Mouse (Mus musculus): ENCODE results near the gene Foxr1. TPM values are rescaled to one million over a fixed set of nuclear protein-coding genes. Genes with fewer than 3 reads are reported as not detected.

The Foxr1 gene
- polyA plus RNA-seq, 1 experiment from 2014 or later: not detected

DNA sequence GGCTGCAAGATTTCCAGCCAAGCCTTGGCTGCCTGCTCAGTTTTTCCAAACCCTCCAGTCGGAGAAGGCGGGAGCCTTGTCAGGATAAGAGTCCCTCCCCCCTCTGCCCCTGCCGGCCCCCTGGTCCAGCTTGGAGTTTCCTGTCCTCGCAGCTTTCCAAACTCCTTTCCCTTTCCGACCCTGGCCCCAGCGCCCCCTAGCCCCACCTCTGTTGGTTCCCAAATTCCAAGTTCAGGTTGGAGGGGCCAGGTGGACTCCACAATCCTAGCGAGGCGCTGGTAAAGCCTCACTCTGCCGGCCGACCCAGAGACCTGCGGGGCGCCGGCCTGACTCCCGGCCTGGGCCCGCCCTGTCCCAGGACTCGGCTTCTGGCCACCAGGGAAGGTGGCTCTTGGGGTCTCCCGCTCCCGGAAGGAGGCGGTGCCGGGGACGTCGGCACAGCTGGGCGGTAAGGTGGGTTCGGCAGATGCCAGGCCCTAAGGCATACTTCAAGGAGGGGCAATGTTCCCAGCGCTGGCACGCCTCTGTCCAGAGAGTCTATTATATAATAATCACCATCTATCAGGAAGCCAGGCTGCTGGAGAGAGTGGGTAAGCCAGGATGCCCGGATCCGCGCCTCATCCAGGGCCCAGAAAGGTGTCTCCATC lies 38.1 kb upstream of the Foxr1 start:
- peak overlapping the region; percentile 97 for H3K27ac ChIP-seq (ENCODE audit: low read length)
- H3K9me3 ChIP-seq (replicated peaks; ENCODE audit: control insufficient read depth, low read length): no peaks in the 10 kb centered on the region
- H3K9ac ChIP-seq (ENCODE audit: low read length): peak overlapping the region; percentile 86
- under 1% methylated on average over 29 of the region's 29 CpGs for WGBS
- peaks cover 27% of the 10 kb centered on the region for H3K4me1 ChIP-seq (ENCODE audit: control insufficient read depth, insufficient read depth, low read length)
- ATAC-seq (replicated peaks; ENCODE audit: extremely low read depth, insufficient read depth, low FRiP score): peak; percentile 57
- no peaks in the 10 kb centered on the region for H3K36me3 ChIP-seq (ENCODE audit: control insufficient read depth, insufficient read depth)
- H3K4me3 ChIP-seq (ENCODE audit: low read length): peak overlapping the region; percentile 74
- H3K4me2 ChIP-seq (ENCODE audit: low read depth, low read length): peak overlapping the region; percentile 95
- no peaks in the 10 kb centered on the region for H3K27me3 ChIP-seq (ENCODE audit: control insufficient read depth, insufficient read depth, low read length)

DNA sequence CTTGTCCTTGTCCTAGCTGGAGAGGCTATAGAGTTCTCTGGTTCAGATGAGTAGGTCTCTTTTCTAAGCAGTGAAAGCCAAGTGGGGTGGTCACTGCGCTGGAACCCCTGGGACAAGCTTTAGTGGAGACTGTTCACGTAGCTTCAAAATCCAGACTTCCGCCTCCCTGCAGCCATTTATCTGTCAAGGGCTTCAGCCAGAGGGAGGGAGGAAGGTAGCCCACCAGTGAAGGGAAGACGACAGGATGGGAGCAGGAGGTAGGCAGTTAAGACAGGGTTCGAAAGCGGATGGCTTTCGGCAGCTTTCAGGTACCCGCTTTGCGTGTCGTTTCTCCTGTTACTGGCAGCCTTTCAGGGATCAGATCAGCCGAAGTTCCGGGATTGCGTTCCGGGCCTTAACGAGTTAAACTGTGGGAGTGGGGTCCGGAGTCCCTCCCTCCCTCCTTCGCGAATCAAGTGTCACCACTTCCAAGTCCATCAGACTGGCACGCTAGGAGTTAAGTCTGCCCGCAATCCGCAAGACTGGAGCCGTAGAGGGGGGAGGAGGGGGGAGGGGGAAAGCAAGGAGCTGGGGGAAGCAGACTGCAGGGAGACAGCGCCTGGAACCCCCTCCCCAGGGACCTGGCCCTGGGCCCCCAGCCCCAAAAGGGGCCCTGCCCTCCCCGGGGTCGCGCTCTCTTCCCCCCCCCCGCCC lies 37.4 kb upstream of the Foxr1 start:
- peak overlapping the region; percentile 95 for H3K4me2 ChIP-seq (ENCODE audit: low read depth, low read length)

DNA sequence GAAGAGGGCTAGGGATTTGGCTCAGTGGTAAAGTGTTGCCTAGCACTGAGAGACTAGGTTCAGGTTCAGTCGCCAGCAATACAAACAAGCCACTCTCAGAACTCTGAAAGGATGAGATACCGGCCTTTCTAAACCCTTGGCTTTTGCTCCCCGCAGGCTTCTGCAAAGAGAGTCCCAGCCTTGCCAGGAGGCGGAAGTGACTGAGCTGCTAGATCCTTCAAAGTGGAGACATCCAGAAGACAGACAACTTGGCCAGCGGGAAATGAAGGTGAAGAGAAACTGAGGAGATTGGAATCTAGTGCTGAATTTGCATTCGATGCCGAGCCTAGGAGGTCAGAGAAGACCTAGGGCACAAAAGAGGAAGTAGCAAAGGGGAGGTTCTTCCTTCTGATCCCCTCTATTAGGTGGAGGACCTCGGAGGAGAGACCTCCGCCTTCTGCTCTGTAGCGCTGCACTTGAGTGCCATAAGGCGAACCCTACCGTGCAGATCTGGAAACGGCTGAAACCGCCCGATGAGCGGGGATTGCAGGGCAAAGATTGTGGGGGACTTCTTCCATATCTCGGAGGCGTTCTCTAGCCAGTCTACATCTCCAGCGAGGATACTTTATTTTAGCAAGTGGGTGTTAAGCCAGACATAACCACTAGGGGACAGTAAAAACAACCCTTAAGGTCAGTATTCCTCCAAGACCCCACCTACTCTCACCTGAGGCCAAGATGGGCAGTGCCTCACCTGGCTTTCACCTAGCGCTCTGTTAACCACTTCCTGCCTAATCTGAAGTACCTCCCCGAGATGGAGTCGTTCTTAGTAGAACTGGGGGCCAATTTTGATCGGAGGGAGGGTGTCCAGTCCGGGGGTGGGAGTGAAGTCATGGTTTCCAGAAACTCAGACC lies 36.6 kb upstream of the Foxr1 start:
- Histone ChIP-seq H3K9me3 (replicated peaks; ENCODE audit: control insufficient read depth, low read length) (no peaks in the 10 kb centered on the region), H3K4me2 (ENCODE audit: low read depth, low read length) (peak overlapping the region; percentile 95), H3K9ac (ENCODE audit: low read length) (peak overlapping the region; percentile 86), H3K4me1 (ENCODE audit: control insufficient read depth, insufficient read depth, low read length) (peaks cover 26% of the 10 kb centered on the region), H3K4me3 (ENCODE audit: low read length) (peak overlapping the region; percentile 74), H3K36me3 (ENCODE audit: control insufficient read depth, insufficient read depth) (no peaks in the 10 kb centered on the region), H3K27ac (ENCODE audit: low read length) (peak overlapping the region; percentile 97), H3K27me3 (ENCODE audit: control insufficient read depth, insufficient read depth, low read length) (no peaks in the 10 kb centered on the region)
- WGBS: 7% methylated on average over 24 of the region's 24 CpGs
- ATAC-seq (replicated peaks; ENCODE audit: extremely low read depth, insufficient read depth, low FRiP score): no peak

More for the DNA sequence above, 37.4 kb upstream of the Foxr1 start:
- H3K9ac ChIP-seq (ENCODE audit: low read length): peak overlapping the region; percentile 86
- H3K36me3 ChIP-seq (ENCODE audit: control insufficient read depth, insufficient read depth): no peaks in the 10 kb centered on the region
- peak overlapping the region; percentile 97 for H3K27ac ChIP-seq (ENCODE audit: low read length)
- under 1% methylated on average over 23 of the region's 27 CpGs for WGBS
- no peaks in the 10 kb centered on the region for H3K9me3 ChIP-seq (replicated peaks; ENCODE audit: control insufficient read depth, low read length)
- peak overlapping the region; percentile 74 for H3K4me3 ChIP-seq (ENCODE audit: low read length)
- peaks cover 26% of the 10 kb centered on the region for H3K4me1 ChIP-seq (ENCODE audit: control insufficient read depth, insufficient read depth, low read length)
- peak; percentile 39 for ATAC-seq (replicated peaks; ENCODE audit: extremely low read depth, insufficient read depth, low FRiP score)
- no peaks in the 10 kb centered on the region for H3K27me3 ChIP-seq (ENCODE audit: control insufficient read depth, insufficient read depth, low read length)

DNA sequence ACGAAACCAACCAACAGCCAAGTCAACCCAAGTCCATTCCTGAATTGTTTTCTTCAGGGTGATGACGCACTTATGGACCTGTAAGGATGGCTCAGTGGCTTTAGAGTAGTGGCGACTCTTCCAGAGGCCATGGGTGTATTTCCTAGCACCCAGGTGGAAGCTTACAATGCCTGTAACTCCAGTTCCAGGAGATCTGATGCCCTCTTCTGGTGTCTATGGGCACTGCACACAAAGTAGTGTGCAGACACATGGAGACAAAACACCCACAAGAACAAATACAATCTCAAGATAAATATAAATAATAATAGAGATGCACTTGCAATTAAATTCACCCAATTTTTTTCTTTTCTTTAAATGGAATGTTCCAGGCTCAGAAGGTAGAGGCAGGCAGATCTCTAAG lies 35.0 kb upstream of the Foxr1 start:
- Histone ChIP-seq H3K4me1 (ENCODE audit: control insufficient read depth, insufficient read depth, low read length) (peaks cover 21% of the 10 kb centered on the region), H3K36me3 (ENCODE audit: control insufficient read depth, insufficient read depth) (no peaks in the 10 kb centered on the region), H3K27ac (ENCODE audit: low read length) (no peak overlapping the region), H3K4me2 (ENCODE audit: low read depth, low read length) (no peak overlapping the region), H3K9me3 (replicated peaks; ENCODE audit: control insufficient read depth, low read length) (no peaks in the 10 kb centered on the region), H3K27me3 (ENCODE audit: control insufficient read depth, insufficient read depth, low read length) (no peaks in the 10 kb centered on the region), H3K4me3 (ENCODE audit: low read length) (no peak overlapping the region), H3K9ac (ENCODE audit: low read length) (no peak overlapping the region)
- 95% methylated on average over 3 of the region's 3 CpGs for WGBS
- ATAC-seq (replicated peaks; ENCODE audit: extremely low read depth, insufficient read depth, low FRiP score): no peak

DNA sequence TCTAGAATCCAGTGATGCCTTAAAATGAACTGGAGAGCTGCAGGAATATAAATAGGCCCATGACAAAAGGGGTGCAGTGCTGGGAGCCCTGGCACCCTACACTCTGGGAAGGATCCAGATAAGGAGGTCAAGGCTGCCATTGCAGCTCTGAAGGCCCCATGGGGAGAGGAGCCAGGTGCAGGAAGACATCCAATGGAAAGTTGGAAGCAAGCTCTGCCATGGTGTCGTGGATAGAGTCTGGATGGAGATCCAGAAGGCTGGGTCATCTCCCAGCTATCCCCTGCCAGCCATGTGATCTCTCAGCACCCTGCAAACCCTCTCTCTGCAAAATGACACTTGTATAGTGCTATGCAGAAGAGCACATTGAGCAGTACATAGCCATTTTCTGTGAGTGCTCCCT lies 33.4 kb upstream of the Foxr1 start:
- WGBS: 27% methylated on average over 1 of the region's 1 CpGs
- no peak overlapping the region for H3K4me3 ChIP-seq (ENCODE audit: low read length)
- no peak for ATAC-seq (replicated peaks; ENCODE audit: extremely low read depth, insufficient read depth, low FRiP score)
- no peak overlapping the region for H3K9ac ChIP-seq (ENCODE audit: low read length)
- peaks cover 15% of the 10 kb centered on the region for H3K4me1 ChIP-seq (ENCODE audit: control insufficient read depth, insufficient read depth, low read length)
- H3K27me3 ChIP-seq (ENCODE audit: control insufficient read depth, insufficient read depth, low read length): peaks cover 2% of the 10 kb centered on the region; the same call in 1 of the 2 replicates
- no peaks in the 10 kb centered on the region for H3K36me3 ChIP-seq (ENCODE audit: control insufficient read depth, insufficient read depth)
- H3K9me3 ChIP-seq (replicated peaks; ENCODE audit: control insufficient read depth, low read length): no peaks in the 10 kb centered on the region
- H3K4me2 ChIP-seq (ENCODE audit: low read depth, low read length): no peak overlapping the region
- no peak overlapping the region for H3K27ac ChIP-seq (ENCODE audit: low read length)

DNA sequence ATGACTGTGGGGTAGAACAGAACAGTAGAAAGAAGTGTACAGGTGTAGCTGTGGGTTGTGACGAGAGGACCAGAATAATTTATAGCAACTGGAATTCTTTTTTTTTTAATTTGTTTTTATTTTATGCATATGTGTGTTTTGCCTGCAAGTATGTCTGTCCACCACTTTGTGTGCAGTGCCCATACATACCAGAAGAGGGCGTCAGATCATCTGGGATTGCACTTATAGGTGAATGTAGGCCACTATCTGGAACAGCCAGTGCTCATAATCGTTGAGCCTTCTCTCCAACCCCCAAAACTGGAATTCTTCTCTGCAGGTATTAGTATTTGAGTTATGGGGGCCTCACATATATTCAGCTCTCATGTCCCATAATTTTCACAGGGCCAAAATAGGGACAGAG lies 32.2 kb upstream of the Foxr1 start:
- Histone ChIP-seq H3K4me3 (ENCODE audit: low read length) (no peak overlapping the region), H3K27ac (ENCODE audit: low read length) (no peak overlapping the region), H3K4me2 (ENCODE audit: low read depth, low read length) (no peak overlapping the region), H3K9ac (ENCODE audit: low read length) (no peak overlapping the region), H3K27me3 (ENCODE audit: control insufficient read depth, insufficient read depth, low read length) (peaks cover 4% of the 10 kb centered on the region; the same call in 1 of the 2 replicates), H3K36me3 (ENCODE audit: control insufficient read depth, insufficient read depth) (no peaks in the 10 kb centered on the region), H3K4me1 (ENCODE audit: control insufficient read depth, insufficient read depth, low read length) (peaks cover 13% of the 10 kb centered on the region), H3K9me3 (replicated peaks; ENCODE audit: control insufficient read depth, low read length) (no peaks in the 10 kb centered on the region)
- ATAC-seq (replicated peaks; ENCODE audit: extremely low read depth, insufficient read depth, low FRiP score): no peak
- WGBS: 56% methylated on average over 3 of the region's 3 CpGs

DNA sequence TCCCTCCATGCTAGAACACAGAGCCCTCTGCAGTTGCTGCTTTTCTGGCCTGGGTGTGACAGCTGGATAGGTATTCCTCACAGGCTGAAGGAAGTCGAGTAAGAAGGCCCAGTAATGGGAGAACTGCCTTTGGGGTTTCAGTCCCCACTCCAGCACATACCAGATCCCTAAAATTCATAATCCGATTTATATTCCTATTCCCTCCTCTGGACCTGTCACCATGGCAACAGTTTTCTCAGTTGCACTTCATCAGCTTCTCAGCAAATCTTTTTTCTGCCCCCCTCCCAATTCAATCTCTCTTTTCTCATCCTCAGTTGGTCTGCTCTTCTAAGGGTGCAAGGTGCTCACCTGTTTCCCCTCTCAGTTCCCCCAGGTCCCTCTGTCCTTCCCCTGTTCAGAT lies 27.9 kb upstream of the Foxr1 start:
- Histone ChIP-seq H3K4me2 (ENCODE audit: low read depth, low read length) (no peak overlapping the region), H3K9me3 (replicated peaks; ENCODE audit: control insufficient read depth, low read length) (no peaks in the 10 kb centered on the region), H3K36me3 (ENCODE audit: control insufficient read depth, insufficient read depth) (no peaks in the 10 kb centered on the region), H3K27ac (ENCODE audit: low read length) (no peak overlapping the region), H3K4me1 (ENCODE audit: control insufficient read depth, insufficient read depth, low read length) (no peaks in the 10 kb centered on the region), H3K4me3 (ENCODE audit: low read length) (no peak overlapping the region), H3K9ac (ENCODE audit: low read length) (no peak overlapping the region), H3K27me3 (ENCODE audit: control insufficient read depth, insufficient read depth, low read length) (peaks cover 6% of the 10 kb centered on the region; the same call in 1 of the 2 replicates)
- ATAC-seq (replicated peaks; ENCODE audit: extremely low read depth, insufficient read depth, low FRiP score): no peak
- WGBS: 52% methylated on average over 2 of the region's 2 CpGs

DNA sequence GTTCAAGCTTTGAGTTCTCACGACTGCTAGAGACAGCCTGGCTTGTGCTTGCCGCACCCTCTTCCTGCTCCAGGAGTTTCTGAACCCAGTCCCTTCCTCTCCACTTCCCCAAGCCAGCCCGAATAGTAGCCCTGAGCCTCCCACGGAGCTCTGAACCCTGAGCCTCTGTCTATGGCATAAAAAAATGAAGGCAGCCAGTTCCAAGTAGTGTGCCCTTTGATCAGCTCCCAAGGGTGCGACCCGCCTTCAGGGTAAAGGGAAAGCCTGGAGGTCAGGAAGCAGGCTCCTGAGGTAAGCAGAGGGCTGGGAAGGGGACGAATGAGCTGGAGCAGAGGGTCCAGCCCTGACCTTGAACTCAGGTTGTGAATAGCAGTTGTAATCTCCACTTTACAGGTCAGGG lies 27.3 kb upstream of the Foxr1 start:
- Histone ChIP-seq H3K4me1 (ENCODE audit: control insufficient read depth, insufficient read depth, low read length) (no peaks in the 10 kb centered on the region), H3K36me3 (ENCODE audit: control insufficient read depth, insufficient read depth) (no peaks in the 10 kb centered on the region), H3K27ac (ENCODE audit: low read length) (no peak overlapping the region), H3K9me3 (replicated peaks; ENCODE audit: control insufficient read depth, low read length) (no peaks in the 10 kb centered on the region), H3K4me2 (ENCODE audit: low read depth, low read length) (no peak overlapping the region), H3K4me3 (ENCODE audit: low read length) (no peak overlapping the region), H3K27me3 (ENCODE audit: control insufficient read depth, insufficient read depth, low read length) (peaks cover 6% of the 10 kb centered on the region; the same call in 1 of the 2 replicates), H3K9ac (ENCODE audit: low read length) (no peak overlapping the region)
- 55% methylated on average over 7 of the region's 7 CpGs for WGBS
- no peak for ATAC-seq (replicated peaks; ENCODE audit: extremely low read depth, insufficient read depth, low FRiP score)

Measured in heart, embryonic 16.5 days (tissue).